Mouse (Mus musculus): ENCODE data around the gene Dbh. TPM values are rescaled to one million over a fixed set of nuclear protein-coding genes. Genes with fewer than 3 reads are reported as not detected.
A peak's percentile ranks its signal among the peaks of the same experiment; 100 is the strongest.

The Dbh gene
- 5.3 and 7.7 TPM in 2 replicates for polyA plus RNA-seq (2015; fragmentation: Nextera tagmentation; extraction: Ambion mirVana)

- H3K9ac ChIP-seq = no peak within 1 kb of the TSS
- 85% methylated on average over 12 of the region's 12 CpGs for WGBS
- H3K9me3 ChIP-seq = no peaks in the 10 kb centered on the region
- H3K4me2 ChIP-seq = no peak within 1 kb of the TSS
- no peak within 1 kb of the TSS for H3K4me3 ChIP-seq
- ATAC-seq (ENCODE audit: low FRiP score, low read depth) = no peak
- no peaks in the 10 kb centered on the region for H3K27me3 ChIP-seq
- no peaks in the 10 kb centered on the region for H3K4me1 ChIP-seq (replicated peaks)
- H3K27ac ChIP-seq (replicated peaks) = no peak within 1 kb of the TSS
- no peaks in the 10 kb centered on the region for H3K36me3 ChIP-seq
Measured at GRCm38 (mm10) chr2:27164796-27165590, at the start of gene Dbh. Gene Dbh, plus strand, starts transcription at chr2:27165233.

- 60% methylated on average over 4 of the region's 4 CpGs for WGBS
- Histone ChIP-seq H3K4me3 (no peak overlapping the region), H3K27ac (replicated peaks) (no peak overlapping the region), H3K4me2 (no peak overlapping the region), H3K36me3 (no peaks in the 10 kb centered on the region), H3K9ac (no peak overlapping the region), H3K27me3 (no peaks in the 10 kb centered on the region), H3K9me3 (no peaks in the 10 kb centered on the region), H3K4me1 (replicated peaks) (peaks cover 31% of the 10 kb centered on the region)
- ATAC-seq (ENCODE audit: low FRiP score, low read depth) = no peak
Measured at GRCm38 (mm10) chr2:27118452-27118851, 46.6 kb upstream of the Dbh start.

- H3K9ac ChIP-seq = no peak overlapping the region
- 93% methylated on average over 2 of the region's 2 CpGs for WGBS
- no peaks in the 10 kb centered on the region for H3K9me3 ChIP-seq
- no peaks in the 10 kb centered on the region for H3K27me3 ChIP-seq
- no peak overlapping the region for H3K4me2 ChIP-seq
- ATAC-seq (ENCODE audit: low FRiP score, low read depth) = no peak
- H3K4me3 ChIP-seq = no peak overlapping the region
- H3K27ac ChIP-seq (replicated peaks) = no peak overlapping the region
- no peaks in the 10 kb centered on the region for H3K36me3 ChIP-seq
- H3K4me1 ChIP-seq (replicated peaks) = peaks cover 31% of the 10 kb centered on the region
Measured at GRCm38 (mm10) chr2:27119766-27120165, 45.3 kb upstream of the Dbh start.

- H3K9ac ChIP-seq = no peak overlapping the region
- H3K36me3 ChIP-seq = no peaks in the 10 kb centered on the region
- H3K9me3 ChIP-seq = no peaks in the 10 kb centered on the region
- H3K27ac ChIP-seq (replicated peaks) = no peak overlapping the region
- no peak overlapping the region for H3K4me2 ChIP-seq
- no peak overlapping the region for H3K4me3 ChIP-seq
- no peaks in the 10 kb centered on the region for H3K27me3 ChIP-seq
- WGBS = 68% methylated on average over 8 of the region's 8 CpGs
- ATAC-seq (ENCODE audit: low FRiP score, low read depth) = peak; percentile 43; the same call in 1 of the 2 replicates
- H3K4me1 ChIP-seq (replicated peaks) = peaks cover 31% of the 10 kb centered on the region
Measured at GRCm38 (mm10) chr2:27120241-27120641, 44.8 kb upstream of the Dbh start.

- H3K27me3 ChIP-seq = no peaks in the 10 kb centered on the region
- peaks cover 31% of the 10 kb centered on the region for H3K4me1 ChIP-seq (replicated peaks)
- no peak overlapping the region for H3K4me3 ChIP-seq
- no peaks in the 10 kb centered on the region for H3K36me3 ChIP-seq
- no peaks in the 10 kb centered on the region for H3K9me3 ChIP-seq
- WGBS = 34% methylated on average over 8 of the region's 9 CpGs
- H3K9ac ChIP-seq = no peak overlapping the region
- peak; percentile 61 for ATAC-seq (ENCODE audit: low FRiP score, low read depth)
- H3K4me2 ChIP-seq = no peak overlapping the region
- no peak overlapping the region for H3K27ac ChIP-seq (replicated peaks)
Measured at GRCm38 (mm10) chr2:27121626-27122355, 43.2 kb upstream of the Dbh start.

GRCm38 (mm10) chr2:27122578-27122977, 42.5 kb upstream of the Dbh start:
- no peak for ATAC-seq (ENCODE audit: low FRiP score, low read depth)
- H3K27ac ChIP-seq (replicated peaks) = peak overlapping the region; percentile 15; the same call in 1 of the 2 replicates
- H3K4me3 ChIP-seq = no peak overlapping the region
- no peaks in the 10 kb centered on the region for H3K27me3 ChIP-seq
- no peaks in the 10 kb centered on the region for H3K36me3 ChIP-seq
- no peak overlapping the region for H3K4me2 ChIP-seq
- H3K9ac ChIP-seq = no peak overlapping the region
- peaks cover 31% of the 10 kb centered on the region for H3K4me1 ChIP-seq (replicated peaks)
- WGBS = 28% methylated on average over 9 of the region's 9 CpGs
- no peaks in the 10 kb centered on the region for H3K9me3 ChIP-seq

GRCm38 (mm10) chr2:27123121-27123520, 41.9 kb upstream of the Dbh start:
- Histone ChIP-seq H3K4me2 (no peak overlapping the region), H3K4me1 (replicated peaks) (peaks cover 31% of the 10 kb centered on the region), H3K27me3 (no peaks in the 10 kb centered on the region), H3K36me3 (no peaks in the 10 kb centered on the region), H3K9ac (no peak overlapping the region), H3K9me3 (no peaks in the 10 kb centered on the region), H3K4me3 (no peak overlapping the region), H3K27ac (replicated peaks) (peak overlapping the region; percentile 15; the same call in 1 of the 2 replicates)
- WGBS = 89% methylated on average over 4 of the region's 4 CpGs
- no peak for ATAC-seq (ENCODE audit: low FRiP score, low read depth)

- no peak overlapping the region for H3K27ac ChIP-seq (replicated peaks)
- WGBS = 46% methylated on average over 10 of the region's 10 CpGs
- no peak overlapping the region for H3K4me2 ChIP-seq
- ATAC-seq (ENCODE audit: low FRiP score, low read depth) = no peak
- H3K27me3 ChIP-seq = no peaks in the 10 kb centered on the region
- no peaks in the 10 kb centered on the region for H3K36me3 ChIP-seq
- peaks cover 22% of the 10 kb centered on the region for H3K4me1 ChIP-seq (replicated peaks)
- H3K4me3 ChIP-seq = no peak overlapping the region
- H3K9ac ChIP-seq = no peak overlapping the region
- H3K9me3 ChIP-seq = no peaks in the 10 kb centered on the region
Measured at GRCm38 (mm10) chr2:27125979-27126378, 39.1 kb upstream of the Dbh start.

GRCm38 (mm10) chr2:27126496-27126895, 38.5 kb upstream of the Dbh start:
- no peak for ATAC-seq (ENCODE audit: low FRiP score, low read depth)
- Histone ChIP-seq H3K27ac (replicated peaks) (no peak overlapping the region), H3K9ac (no peak overlapping the region), H3K27me3 (no peaks in the 10 kb centered on the region), H3K4me1 (replicated peaks) (peaks cover 16% of the 10 kb centered on the region), H3K4me3 (no peak overlapping the region), H3K36me3 (no peaks in the 10 kb centered on the region), H3K9me3 (no peaks in the 10 kb centered on the region), H3K4me2 (no peak overlapping the region)
- 58% methylated on average over 4 of the region's 4 CpGs for WGBS

GRCm38 (mm10) chr2:27128990-27129389, 36.0 kb upstream of the Dbh start:
- Histone ChIP-seq H3K36me3 (no peaks in the 10 kb centered on the region), H3K27me3 (no peaks in the 10 kb centered on the region), H3K4me1 (replicated peaks) (no peaks in the 10 kb centered on the region), H3K27ac (replicated peaks) (no peak overlapping the region), H3K9me3 (no peaks in the 10 kb centered on the region), H3K4me3 (no peak overlapping the region), H3K9ac (no peak overlapping the region), H3K4me2 (no peak overlapping the region)
- no peak for ATAC-seq (ENCODE audit: low FRiP score, low read depth)
- 75% methylated on average over 3 of the region's 3 CpGs for WGBS

- Histone ChIP-seq H3K9me3 (no peaks in the 10 kb centered on the region), H3K36me3 (no peaks in the 10 kb centered on the region), H3K9ac (no peak overlapping the region), H3K27ac (replicated peaks) (no peak overlapping the region), H3K4me1 (replicated peaks) (no peaks in the 10 kb centered on the region), H3K4me2 (no peak overlapping the region), H3K27me3 (0 out of 2 replicates have a peak, but pooled peaks cover 2% of the 10 kb centered on the region), H3K4me3 (no peak overlapping the region)
- WGBS = 63% methylated on average over 5 of the region's 5 CpGs
- no peak for ATAC-seq (ENCODE audit: low FRiP score, low read depth)
Measured at GRCm38 (mm10) chr2:27135935-27136334, 29.1 kb upstream of the Dbh start.

- 70% methylated on average over 3 of the region's 3 CpGs for WGBS
- no peak overlapping the region for H3K4me2 ChIP-seq
Measured at GRCm38 (mm10) chr2:27136336-27136735, 28.7 kb upstream of the Dbh start.

More at GRCm38 (mm10) chr2:27136336-27136735, 28.7 kb upstream of the Dbh start:
- no peaks in the 10 kb centered on the region for H3K9me3 ChIP-seq
- H3K4me1 ChIP-seq (replicated peaks) = no peaks in the 10 kb centered on the region
- no peak for ATAC-seq (ENCODE audit: low FRiP score, low read depth)
- no peaks in the 10 kb centered on the region for H3K36me3 ChIP-seq
- no peak overlapping the region for H3K4me3 ChIP-seq
- H3K9ac ChIP-seq = no peak overlapping the region
- H3K27ac ChIP-seq (replicated peaks) = no peak overlapping the region
- peaks cover 6% of the 10 kb centered on the region; the same call in 1 of the 2 replicates for H3K27me3 ChIP-seq
